Mouse (Mus musculus): ENCODE data around the gene Hebp1. TPM values are rescaled to one million over a fixed set of nuclear protein-coding genes. Genes with fewer than 3 reads are reported as not detected.

The Hebp1 gene
- polyA plus RNA-seq, 2 experiments: 5.9 to 23.2 TPM

DNA sequence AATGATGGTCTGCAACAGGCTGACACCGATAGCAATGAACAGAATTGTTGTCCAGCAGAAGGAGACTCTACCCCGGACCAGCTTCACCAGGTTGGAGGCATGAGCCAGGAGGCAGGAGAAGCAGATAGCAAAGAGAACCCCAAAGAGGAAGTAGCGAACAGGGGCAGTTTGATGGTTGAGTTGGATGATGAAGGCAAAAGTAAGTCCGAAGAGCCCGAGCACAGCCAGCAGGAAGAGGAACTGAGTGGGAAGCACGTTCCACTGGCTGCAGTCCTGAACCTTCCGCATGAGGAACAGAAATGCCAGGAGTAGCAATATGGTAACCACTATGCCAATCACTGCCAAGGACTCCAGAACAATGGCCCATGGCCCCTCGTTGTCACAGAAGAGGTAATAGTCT, 81.3 kb downstream of the Hebp1 start:
- Histone ChIP-seq H3K27ac (replicated peaks; ENCODE audit: low read depth, low read length) (no peak overlapping the region), H3K27me3 (ENCODE audit: control insufficient read depth, insufficient read depth, low read length) (no peaks in the 10 kb centered on the region), H3K9me3 (ENCODE audit: control insufficient read depth, low read length) (no peaks in the 10 kb centered on the region), H3K4me2 (replicated peaks; ENCODE audit: low read depth, low read length, severe bottlenecking) (no peak overlapping the region), H3K4me1 (ENCODE audit: control insufficient read depth, insufficient read depth, low read length) (no peaks in the 10 kb centered on the region), H3K36me3 (ENCODE audit: control insufficient read depth, insufficient read depth, low read length) (no peaks in the 10 kb centered on the region), H3K4me3 (replicated peaks; ENCODE audit: low read length) (no peak overlapping the region), H3K9ac (ENCODE audit: low read depth, low read length, severe bottlenecking) (no peak overlapping the region)
- TF ChIP-seq POLR2A (IDR thresholded peaks at IDR 0.05; ENCODE audit: borderline replicate concordance, extremely low read depth, insufficient read depth, insufficient read length): no peak
- WGBS: 97% methylated on average over 8 of the region's 8 CpGs
- ATAC-seq (ENCODE audit: low FRiP score, low read depth) (no peak), DNase-seq (ENCODE audit: low spot score) (no peak)

DNA sequence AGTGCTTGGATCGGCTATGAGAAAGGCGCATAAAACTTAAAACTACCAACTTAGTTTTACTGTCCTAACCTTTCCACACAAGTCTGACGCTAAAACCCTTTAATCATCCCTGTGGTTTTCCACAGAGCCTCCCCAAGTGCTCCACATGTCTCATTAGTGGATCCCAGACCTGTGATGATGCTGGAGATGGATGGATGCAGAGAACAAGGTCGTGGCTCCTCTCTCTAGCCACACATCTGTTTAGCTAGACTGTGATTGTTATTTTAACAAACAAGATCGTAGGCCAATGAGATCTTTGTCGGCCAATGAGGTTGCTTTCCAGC, 84.7 kb downstream of the Hebp1 start:
- H3K4me3 ChIP-seq (replicated peaks; ENCODE audit: low read length): no peak overlapping the region
- no peaks in the 10 kb centered on the region for H3K9me3 ChIP-seq (ENCODE audit: control insufficient read depth, low read length)
- H3K4me1 ChIP-seq (ENCODE audit: control insufficient read depth, insufficient read depth, low read length): no peaks in the 10 kb centered on the region
- 0 out of 2 replicates have a peak, but pooled peaks have one; percentile 19 for ATAC-seq (ENCODE audit: low FRiP score, low read depth)
- no peak overlapping the region for H3K9ac ChIP-seq (ENCODE audit: low read depth, low read length, severe bottlenecking)
- no peak for TF ChIP-seq POLR2A (IDR thresholded peaks at IDR 0.05; ENCODE audit: borderline replicate concordance, extremely low read depth, insufficient read depth, insufficient read length)
- no peak overlapping the region for H3K4me2 ChIP-seq (replicated peaks; ENCODE audit: low read depth, low read length, severe bottlenecking)
- H3K27ac ChIP-seq (replicated peaks; ENCODE audit: low read depth, low read length): no peak overlapping the region
- H3K27me3 ChIP-seq (ENCODE audit: control insufficient read depth, insufficient read depth, low read length): no peaks in the 10 kb centered on the region
- no peak for DNase-seq (ENCODE audit: low spot score)
- H3K36me3 ChIP-seq (ENCODE audit: control insufficient read depth, insufficient read depth, low read length): no peaks in the 10 kb centered on the region
- WGBS: 25% methylated on average over 6 of the region's 6 CpGs

DNA sequence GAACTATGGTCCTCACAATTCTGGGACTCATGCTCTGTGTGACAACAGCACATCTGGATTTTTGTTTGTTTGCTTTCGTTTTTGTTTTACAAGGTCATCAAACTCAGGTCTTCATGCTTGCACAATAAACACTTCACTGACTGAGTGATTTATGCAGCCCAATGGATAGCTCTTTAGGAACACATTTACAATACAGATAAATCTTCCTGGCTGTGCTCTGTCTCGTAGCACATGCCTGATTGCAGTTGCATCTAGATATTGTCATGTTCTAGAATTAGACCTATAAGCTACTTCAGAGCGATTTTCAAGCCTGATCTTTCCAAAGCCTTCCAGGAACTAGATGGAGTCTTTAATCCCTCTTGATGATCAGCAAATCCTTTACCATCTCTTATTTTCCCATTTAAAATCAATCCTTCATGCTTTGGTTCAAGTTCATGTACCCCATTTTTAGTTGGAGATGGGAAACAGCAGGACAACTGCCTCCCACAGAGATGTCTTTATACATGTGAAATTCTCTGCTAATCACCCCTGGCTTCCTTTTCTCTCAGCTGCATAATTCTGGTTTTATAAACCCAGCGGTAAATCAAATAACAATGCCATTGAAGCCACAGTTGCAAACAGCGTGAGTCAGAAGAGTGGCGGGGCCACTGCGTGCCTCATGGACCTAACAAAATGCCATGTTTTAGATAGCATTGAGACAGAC, 85.3 kb downstream of the Hebp1 start:
- no peak overlapping the region for H3K27ac ChIP-seq (replicated peaks; ENCODE audit: low read depth, low read length)
- DNase-seq (ENCODE audit: low spot score) (no peak), ATAC-seq (ENCODE audit: low FRiP score, low read depth) (0 out of 2 replicates have a peak, but pooled peaks have one; percentile 44)
- no peaks in the 10 kb centered on the region for H3K27me3 ChIP-seq (ENCODE audit: control insufficient read depth, insufficient read depth, low read length)
- H3K9me3 ChIP-seq (ENCODE audit: control insufficient read depth, low read length): no peaks in the 10 kb centered on the region
- no peak overlapping the region for H3K4me2 ChIP-seq (replicated peaks; ENCODE audit: low read depth, low read length, severe bottlenecking)
- no peak overlapping the region for H3K9ac ChIP-seq (ENCODE audit: low read depth, low read length, severe bottlenecking)
- H3K36me3 ChIP-seq (ENCODE audit: control insufficient read depth, insufficient read depth, low read length): no peaks in the 10 kb centered on the region
- H3K4me1 ChIP-seq (ENCODE audit: control insufficient read depth, insufficient read depth, low read length): no peaks in the 10 kb centered on the region
- no peak for TF ChIP-seq POLR2A (IDR thresholded peaks at IDR 0.05; ENCODE audit: borderline replicate concordance, extremely low read depth, insufficient read depth, insufficient read length)
- 12% methylated on average over 7 of the region's 7 CpGs for WGBS
- H3K4me3 ChIP-seq (replicated peaks; ENCODE audit: low read length): no peak overlapping the region

DNA sequence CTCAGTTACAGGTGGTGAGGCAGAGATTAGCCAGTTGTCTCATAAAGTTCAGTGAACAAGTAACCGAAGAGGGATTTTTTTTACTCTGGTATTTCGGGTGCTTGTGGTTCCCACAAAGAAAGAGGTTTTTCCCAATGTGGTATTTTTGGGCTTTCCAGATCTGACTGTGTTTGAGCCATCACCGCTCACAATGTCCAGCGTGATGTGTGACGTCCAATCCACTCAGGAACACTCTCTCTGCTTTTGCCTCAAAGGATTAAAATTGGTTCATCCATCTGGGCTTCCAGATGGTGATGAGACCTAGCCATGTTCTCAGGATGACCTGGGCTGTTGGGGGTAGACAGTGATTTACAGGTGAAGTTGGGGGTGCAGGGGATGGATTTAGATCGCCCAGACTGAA, 90.8 kb downstream of the Hebp1 start:
- Histone ChIP-seq H3K36me3 (ENCODE audit: control insufficient read depth, insufficient read depth, low read length) (no peaks in the 10 kb centered on the region), H3K27ac (replicated peaks; ENCODE audit: low read depth, low read length) (no peak overlapping the region), H3K9ac (ENCODE audit: low read depth, low read length, severe bottlenecking) (no peak overlapping the region), H3K9me3 (ENCODE audit: control insufficient read depth, low read length) (no peaks in the 10 kb centered on the region), H3K4me3 (replicated peaks; ENCODE audit: low read length) (no peak overlapping the region), H3K4me1 (ENCODE audit: control insufficient read depth, insufficient read depth, low read length) (no peaks in the 10 kb centered on the region), H3K27me3 (ENCODE audit: control insufficient read depth, insufficient read depth, low read length) (no peaks in the 10 kb centered on the region), H3K4me2 (replicated peaks; ENCODE audit: low read depth, low read length, severe bottlenecking) (no peak overlapping the region)
- TF ChIP-seq POLR2A (IDR thresholded peaks at IDR 0.05; ENCODE audit: borderline replicate concordance, extremely low read depth, insufficient read depth, insufficient read length): no peak
- ATAC-seq (ENCODE audit: low FRiP score, low read depth): no peak
- WGBS: 85% methylated on average over 6 of the region's 6 CpGs
- no peak for DNase-seq (ENCODE audit: low spot score)

DNA sequence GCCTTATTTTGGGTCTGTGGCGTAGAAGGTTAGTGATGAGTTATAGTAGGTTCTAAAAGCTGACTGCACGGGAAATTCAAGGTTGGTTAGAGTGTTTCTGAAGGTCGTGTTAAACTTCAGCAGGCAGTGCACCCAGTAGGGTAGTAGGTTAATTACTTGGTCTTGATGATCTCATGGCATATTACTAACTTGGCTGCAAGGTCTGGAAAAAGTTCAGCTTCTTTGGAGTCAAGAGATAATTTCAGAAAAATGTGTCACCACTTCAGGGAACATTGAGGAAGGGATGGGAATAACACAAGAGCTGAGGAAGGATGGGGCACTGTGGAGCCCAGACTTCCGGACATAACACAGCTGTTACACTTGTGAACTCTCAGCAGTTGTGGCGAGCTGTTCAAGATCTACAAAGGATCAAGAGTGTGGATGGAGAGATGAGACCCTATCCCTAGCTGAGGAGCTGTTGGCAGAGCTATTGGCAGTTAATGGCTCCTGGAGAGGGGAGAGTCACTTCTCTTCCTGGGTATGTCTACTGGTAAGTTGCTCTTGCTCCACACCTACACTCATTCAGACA, 95.0 kb downstream of the Hebp1 start:
- H3K9ac ChIP-seq (ENCODE audit: low read depth, low read length, severe bottlenecking): no peak overlapping the region
- no peak overlapping the region for H3K27ac ChIP-seq (replicated peaks; ENCODE audit: low read depth, low read length)
- ATAC-seq (ENCODE audit: low FRiP score, low read depth) (no peak), DNase-seq (ENCODE audit: low spot score) (no peak)
- H3K4me2 ChIP-seq (replicated peaks; ENCODE audit: low read depth, low read length, severe bottlenecking): no peak overlapping the region
- no peak for TF ChIP-seq POLR2A (IDR thresholded peaks at IDR 0.05; ENCODE audit: borderline replicate concordance, extremely low read depth, insufficient read depth, insufficient read length)
- H3K36me3 ChIP-seq (ENCODE audit: control insufficient read depth, insufficient read depth, low read length): no peaks in the 10 kb centered on the region
- no peaks in the 10 kb centered on the region for H3K27me3 ChIP-seq (ENCODE audit: control insufficient read depth, insufficient read depth, low read length)
- H3K4me3 ChIP-seq (replicated peaks; ENCODE audit: low read length): no peak overlapping the region
- no peaks in the 10 kb centered on the region for H3K9me3 ChIP-seq (ENCODE audit: control insufficient read depth, low read length)
- 76% methylated on average over 5 of the region's 5 CpGs for WGBS
- no peaks in the 10 kb centered on the region for H3K4me1 ChIP-seq (ENCODE audit: control insufficient read depth, insufficient read depth, low read length)

Measured in limb, embryonic 14.5 days (tissue).